Mouse (Mus musculus) testis, postnatal 14 days (tissue): Measurements from ENCODE around the gene Serpina12.
A peak's percentile ranks its signal among the peaks of the same experiment; 100 is the strongest.

Experiments
- DNase-seq: peaks from one replicate; pipeline ENCODE4 v3.0.0; 2021; ENCODE audit warnings: low spot score

Gene Serpina12

GRCm38 (mm10) chr12:104003238-104003612 is 41.0 kb downstream of the Serpina12 start:
- peak; percentile 9 for DNase-seq

GRCm38 (mm10) chr12:104002569-104003237 is 41.5 kb downstream of the Serpina12 start:
- DNase-seq = peak; percentile 41

GRCm38 (mm10) chr12:104000594-104000993 is 43.6 kb downstream of the Serpina12 start:
- DNase-seq = no peak

- no peak for DNase-seq
These were observed 44.6 kb downstream of the Serpina12 start for GRCm38 (mm10) chr12:103999611-104000010.

- DNase-seq = no peak
These were observed 47.7 kb downstream of the Serpina12 start for GRCm38 (mm10) chr12:103996513-103996912.

GRCm38 (mm10) chr12:103995292-103996072 is 48.8 kb downstream of the Serpina12 start:
- peak; percentile 31 for DNase-seq

- no peak for DNase-seq
These were observed 51.3 kb downstream of the Serpina12 start for GRCm38 (mm10) chr12:103992945-103993344.

GRCm38 (mm10) chr12:103989857-103990256 is 54.4 kb downstream of the Serpina12 start, which contains the start of gene Serpina11:
Gene Serpina11, minus strand, starts transcription at chr12:103989957.
- no peak for DNase-seq

- no peak for DNase-seq
These were observed 54.8 kb downstream of the Serpina12 start for GRCm38 (mm10) chr12:103989514-103989767.

- DNase-seq = no peak
These were observed 55.3 kb downstream of the Serpina12 start for GRCm38 (mm10) chr12:103988754-103989513.

- no peak for DNase-seq
These were observed 58.4 kb downstream of the Serpina12 start for GRCm38 (mm10) chr12:103985868-103986267.

GRCm38 (mm10) chr12:103984935-103985334 is 59.3 kb downstream of the Serpina12 start:
- DNase-seq = peak; percentile 21

GRCm38 (mm10) chr12:103981646-103982360 is 62.4 kb downstream of the Serpina12 start:
- DNase-seq = no peak
